Mouse (Mus musculus) gastrocnemius, adult 2 months (tissue): ENCODE data around the gene Ldha. TPM values are rescaled to one million over a fixed set of nuclear protein-coding genes. Genes with fewer than 3 reads are reported as not detected.

Source experiments
- DNase-seq: peaks from one replicate; pipeline ENCODE4 v3.0.0; 2022
- H3K27ac ChIP-seq: fragments of 200-600 bp; 2 replicates; pipeline ENCODE4 v1.8.1; 2022; ENCODE audit warnings: mild to moderate bottlenecking
- H3K4me3 ChIP-seq: fragments of 200-600 bp; 2 replicates; pipeline ENCODE4 v1.8.1; 2022; ENCODE audit warnings: mild to moderate bottlenecking, moderate library complexity
- CTCF ChIP-seq: fragments of 200-600 bp; IDR thresholded peaks from 2 replicates; pipeline ENCODE4 v1.8.1; 2022; ENCODE audit warnings: antibody characterized with exemption, mild to moderate bottlenecking, moderate library complexity
- intact Hi-C: fragments of 180-260 bp; cut with DNase I; formaldehyde crosslinking; loops from one replicate; pipeline ENCODE4 v1.15.1; 2025
- total RNA-seq, 2 experiments: library from RNA; stranded (reverse); gene quantifications; 2 replicates each; pipeline ENCODE4 v1.2.3; 2021

Ldha gene
- total RNA-seq, 2 experiments from 2014 or later = 2,441 to 2,897 TPM

DNA sequence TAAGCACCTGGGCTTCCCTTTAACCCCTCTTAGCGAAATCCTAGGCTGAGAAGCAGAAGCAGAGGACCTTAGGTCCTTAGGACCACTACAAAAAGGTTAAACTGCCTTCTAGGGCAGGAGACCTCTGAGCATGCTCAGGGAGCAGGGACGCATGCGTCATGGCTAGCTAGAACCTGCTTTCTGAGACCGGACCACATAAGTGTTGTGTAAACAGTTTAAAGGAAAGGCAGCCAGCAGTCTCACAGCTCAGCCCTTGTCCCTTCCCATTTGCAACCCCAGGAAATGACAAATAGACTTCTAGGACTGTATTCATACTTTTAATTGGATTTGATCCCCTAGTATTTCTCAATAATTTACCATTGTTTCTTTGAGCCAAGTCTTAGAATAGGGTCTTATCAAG lies 949 bp upstream of the Ldha start:
- no peak for DNase-seq
- no peak for TF ChIP-seq CTCF
- intact Hi-C loops = no loop called here
- Histone ChIP-seq H3K27ac (peak overlapping the region; percentile 90), H3K4me3 (no peak overlapping the region)

DNA sequence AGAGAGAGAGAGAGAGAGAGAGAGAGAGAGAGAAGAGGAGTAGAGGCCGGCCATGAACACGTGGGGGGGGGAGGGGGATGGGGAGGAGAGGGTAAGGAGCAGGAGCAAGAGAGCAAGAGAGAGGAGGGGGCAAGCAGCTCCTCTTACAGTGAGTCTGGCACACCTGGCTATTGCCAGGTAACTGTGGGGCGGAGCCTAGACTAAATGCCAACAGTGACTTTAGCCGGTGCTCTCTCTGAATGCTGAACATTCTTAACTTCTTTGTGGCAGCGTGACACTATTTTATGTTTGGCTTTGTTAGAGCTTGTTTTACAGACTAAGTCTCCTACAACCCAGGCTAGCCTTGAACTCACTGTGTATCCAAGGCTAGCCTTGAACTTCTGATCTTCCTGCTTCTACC lies 1.0 kb downstream of the Ldha start:
- no peak overlapping the region for H3K27ac ChIP-seq
- intact Hi-C loops = no loop called here
- no peak for DNase-seq
- H3K4me3 ChIP-seq = no peak overlapping the region
- TF ChIP-seq CTCF = no peak

DNA sequence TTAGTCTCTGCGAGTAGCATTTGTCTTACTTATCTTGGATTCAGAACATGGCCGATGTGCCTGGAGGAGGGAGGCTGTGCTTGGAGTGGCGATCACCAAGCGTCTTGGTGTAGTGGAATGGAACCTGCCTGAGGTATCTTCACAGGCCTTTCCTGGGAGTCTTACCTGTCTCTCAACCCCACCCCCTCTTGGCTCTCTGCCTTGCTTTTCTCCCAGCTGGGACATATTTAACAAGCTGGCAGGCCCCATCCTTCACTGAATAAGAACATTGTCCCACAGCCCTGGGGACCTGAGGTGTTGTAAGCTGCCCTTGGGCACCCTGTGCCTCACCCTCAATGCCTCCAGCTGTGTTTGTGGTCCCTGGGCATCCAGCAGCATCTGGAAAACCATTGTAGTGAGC lies 2.3 kb downstream of the Ldha start:
- Histone ChIP-seq H3K4me3 (no peak overlapping the region), H3K27ac (peak overlapping the region; percentile 100; the same call in 1 of the 2 replicates)
- no peak for TF ChIP-seq CTCF
- no peak for DNase-seq
- intact Hi-C loops = no loop called here

DNA sequence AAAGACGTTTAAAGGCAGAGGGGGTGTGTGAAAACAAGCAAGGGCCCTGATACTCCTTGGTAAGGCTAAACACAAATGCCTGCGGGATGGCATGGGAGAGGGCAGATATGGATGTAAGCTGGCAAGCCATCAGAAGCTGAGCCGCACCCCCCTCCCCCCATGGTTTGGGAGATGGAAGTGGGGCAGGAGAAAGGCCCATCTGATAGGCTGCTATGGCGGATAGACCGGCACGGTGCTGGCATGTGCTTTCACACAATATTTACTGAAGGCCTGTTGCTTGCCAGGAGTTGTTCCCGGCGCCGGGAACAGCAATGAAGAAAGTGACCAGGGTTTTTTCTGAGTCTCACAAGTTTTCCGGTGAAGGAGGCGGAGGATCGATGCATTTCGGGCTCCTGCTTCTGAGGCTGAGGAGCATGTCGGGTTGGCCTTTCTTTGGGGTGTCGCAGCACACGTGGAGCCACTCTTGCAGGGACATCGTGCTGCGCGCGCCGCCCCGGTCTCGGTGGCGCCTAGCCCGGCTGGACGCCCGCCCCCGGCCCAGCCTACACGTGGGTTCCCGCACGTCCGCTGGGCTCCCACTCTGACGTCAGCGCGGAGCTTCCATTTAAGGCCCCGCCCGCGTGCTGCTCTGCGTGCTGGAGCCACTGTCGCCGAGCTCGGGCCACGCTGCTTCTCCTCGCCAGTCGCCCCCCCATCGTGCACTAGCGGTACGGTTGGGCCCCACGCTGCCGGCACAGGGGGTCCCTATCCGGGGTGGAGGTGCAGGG lies 4.1 kb downstream of the Ldha start:
- intact Hi-C loops = loop anchor here (1.0 kb wide), 1 partner anchor 18 kb away; no protein-coding TSS in a partner anchor
- no peak for TF ChIP-seq CTCF
- H3K27ac ChIP-seq = peak overlapping the region; percentile 100
- DNase-seq = peak; percentile 99
- H3K4me3 ChIP-seq = peak overlapping the region; percentile 98

DNA sequence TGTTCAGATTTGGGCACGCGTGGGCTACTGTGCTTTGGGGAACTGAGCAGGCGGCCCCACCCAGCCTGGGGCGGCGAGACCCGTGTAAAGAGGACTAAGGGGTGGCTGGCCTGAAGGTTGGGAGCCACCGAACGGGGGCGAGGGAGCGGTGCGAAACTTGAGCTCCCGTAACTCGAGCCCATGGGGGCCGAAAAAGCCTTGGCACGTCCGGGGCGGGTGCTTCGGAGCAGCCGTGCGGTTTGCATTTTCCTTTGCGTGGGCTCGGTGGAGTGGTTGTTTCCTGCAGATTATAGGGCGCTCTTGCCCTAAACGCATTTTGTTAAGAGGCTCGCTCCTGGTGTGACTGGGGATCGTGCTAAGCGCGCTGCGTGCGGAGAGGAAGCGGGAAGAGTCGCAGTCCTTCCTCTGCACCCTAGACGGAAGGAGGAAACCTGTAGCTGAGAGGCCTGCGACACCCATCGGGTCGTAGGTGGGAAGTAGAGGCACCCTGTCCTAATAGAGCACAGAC lies 4.8 kb downstream of the Ldha start:
- no peak for TF ChIP-seq CTCF
- Histone ChIP-seq H3K27ac (peak overlapping the region; percentile 100), H3K4me3 (peak overlapping the region; percentile 98)
- peak; percentile 83 for DNase-seq
- intact Hi-C loops = loop anchor here (1.0 to 2.0 kb wide), 2 partner anchors 19 to 49 kb away; partner anchors contain the start of genes Gtf2h1 and Hps5

DNA sequence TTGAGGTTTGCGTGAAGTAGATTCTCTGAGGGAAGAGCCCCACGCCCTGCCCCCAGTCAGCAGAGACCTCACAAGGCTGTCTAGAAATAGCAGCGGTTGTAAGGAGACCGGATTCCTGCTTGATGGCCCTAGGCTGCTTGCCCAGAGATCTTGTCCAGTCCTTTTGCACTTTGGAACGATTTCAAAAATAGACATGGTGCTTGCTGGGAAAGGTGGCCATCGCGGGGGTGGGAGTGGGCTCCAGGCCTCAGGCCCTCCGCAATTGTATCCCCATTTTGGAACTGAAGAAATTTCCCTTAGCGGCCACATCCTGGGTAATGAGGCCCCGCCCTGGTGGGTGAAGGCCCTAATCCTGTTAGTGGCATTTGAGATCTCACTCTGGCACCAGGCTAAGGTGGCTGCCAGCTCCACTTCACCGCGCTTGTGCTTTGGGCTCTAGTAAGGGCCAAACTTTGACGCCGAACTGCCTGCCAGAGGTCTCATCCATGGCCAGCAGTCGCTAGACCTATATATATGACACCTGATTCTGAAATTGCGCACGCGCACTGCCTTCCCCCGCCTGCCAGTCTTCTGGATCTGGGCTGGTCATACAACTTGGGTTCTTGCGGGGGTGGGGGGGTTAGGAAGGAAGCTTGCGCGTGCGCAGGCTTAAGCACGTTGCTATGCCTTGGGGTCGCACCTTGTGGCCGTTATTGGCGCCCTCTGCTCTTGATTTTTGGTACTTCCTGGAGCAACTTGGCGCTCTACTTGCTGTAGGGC lies 5.4 kb downstream of the Ldha start:
- intact Hi-C loops = loop anchor here (2.0 kb wide), 1 partner anchor 50 kb away; the partner anchor contains the start of genes Gtf2h1 and Hps5
- peak overlapping the region; percentile 98 for H3K4me3 ChIP-seq
- no peak for TF ChIP-seq CTCF
- peak overlapping the region; percentile 100 for H3K27ac ChIP-seq
- DNase-seq = peak; percentile 86

DNA sequence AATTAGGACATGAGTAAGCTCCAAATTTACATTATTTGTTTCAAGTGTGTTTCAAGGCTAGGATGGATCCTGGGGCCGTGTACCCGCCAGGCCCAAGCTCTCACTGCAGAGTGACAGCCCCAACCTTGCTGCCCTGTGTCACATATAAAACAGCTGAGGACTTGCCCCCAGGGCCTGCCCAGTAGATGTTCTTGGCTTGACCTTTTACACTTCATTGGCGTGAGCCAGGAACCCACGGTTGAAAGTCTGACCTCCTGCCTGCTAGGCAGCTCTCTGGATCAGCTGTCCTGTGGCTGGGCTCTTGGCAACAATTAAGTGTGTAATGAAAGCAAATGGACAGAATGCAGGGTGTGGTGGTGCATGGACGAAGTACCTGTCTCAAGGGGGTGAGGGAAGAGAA lies 8.0 kb downstream of the Ldha start:
- H3K27ac ChIP-seq = peak overlapping the region; percentile 67
- intact Hi-C loops = no loop called here
- peak overlapping the region; percentile 98 for H3K4me3 ChIP-seq
- no peak for TF ChIP-seq CTCF
- DNase-seq = peak; percentile 57

DNA sequence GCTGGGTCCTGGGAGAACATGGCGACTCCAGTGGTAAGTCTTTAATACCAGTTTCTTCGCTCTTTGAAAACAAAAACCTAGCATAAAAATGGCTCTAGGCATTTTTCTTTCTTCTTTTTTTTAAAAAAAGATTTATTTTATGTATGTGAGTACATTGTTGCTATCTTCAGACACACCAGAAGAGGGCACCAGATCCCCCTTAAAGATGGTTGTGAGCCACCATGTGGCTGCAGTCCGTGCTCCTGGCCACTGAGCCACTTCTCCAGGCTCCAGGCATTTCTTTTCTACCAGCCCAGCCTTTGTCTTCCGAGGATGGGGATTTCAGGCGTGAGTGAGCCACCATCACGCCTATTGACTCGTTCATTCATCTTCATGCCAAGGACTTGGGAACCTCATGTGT lies 9.8 kb downstream of the Ldha start:
- no peak for DNase-seq
- intact Hi-C loops = loop anchor here (5.0 kb wide), 2 partner anchors 34 to 66 kb away; partner anchors contain the start of gene Tsg101
- TF ChIP-seq CTCF = peak; percentile 53
- Histone ChIP-seq H3K4me3 (peak overlapping the region; percentile 98), H3K27ac (peak overlapping the region; percentile 12; the same call in 1 of the 2 replicates)

DNA sequence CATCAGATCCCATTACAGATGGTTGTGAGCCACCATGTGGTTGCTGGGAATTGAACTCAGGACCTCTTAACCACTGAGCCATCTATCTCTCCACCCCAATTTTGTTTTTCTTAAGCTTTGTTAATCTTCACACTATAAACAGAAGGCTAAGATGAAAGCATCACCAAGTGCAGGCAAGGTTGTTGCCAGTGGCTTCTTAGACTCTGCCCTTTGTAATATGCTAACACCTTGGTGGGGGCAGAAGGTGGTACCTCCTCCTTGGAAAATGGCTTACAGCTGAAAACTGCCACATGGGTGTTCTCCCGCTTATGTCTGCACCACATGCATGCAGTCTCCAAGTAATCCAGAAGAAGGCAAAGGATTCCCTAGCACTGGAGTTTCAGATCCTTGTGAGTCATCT lies 11.4 kb downstream of the Ldha start:
- intact Hi-C loops = loop anchor here (5.0 kb wide), 2 partner anchors 35 to 65 kb away; partner anchors contain the start of gene Tsg101
- no peak for TF ChIP-seq CTCF
- DNase-seq = no peak

DNA sequence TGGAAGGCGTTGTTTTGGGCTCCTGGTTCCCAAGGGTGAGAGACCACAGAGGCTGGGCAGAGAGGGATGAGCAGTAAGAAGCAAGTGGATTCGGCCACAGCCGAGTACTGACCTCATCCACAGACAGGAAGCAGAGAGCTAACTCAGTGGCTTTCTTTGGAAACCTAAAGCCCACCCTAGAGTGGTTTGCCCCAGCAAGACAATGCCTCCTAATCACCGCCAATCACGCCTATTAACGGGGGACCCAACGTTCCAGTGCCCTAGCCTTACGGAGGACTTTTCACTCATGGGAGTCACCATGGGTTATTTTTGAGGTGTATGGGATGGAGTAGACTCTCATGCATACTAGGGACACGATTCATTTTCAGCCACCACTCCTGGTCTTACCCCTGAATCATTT lies 12.1 kb downstream of the Ldha start:
- intact Hi-C loops = loop anchor here (5.0 kb wide), 2 partner anchors 36 to 64 kb away; partner anchors contain the start of gene Tsg101
- no peak for DNase-seq
- no peak overlapping the region for H3K4me3 ChIP-seq

More for the DNA sequence above, 11.4 kb downstream of the Ldha start:
- Histone ChIP-seq H3K4me3 (no peak overlapping the region), H3K27ac (no peak overlapping the region)

DNA sequence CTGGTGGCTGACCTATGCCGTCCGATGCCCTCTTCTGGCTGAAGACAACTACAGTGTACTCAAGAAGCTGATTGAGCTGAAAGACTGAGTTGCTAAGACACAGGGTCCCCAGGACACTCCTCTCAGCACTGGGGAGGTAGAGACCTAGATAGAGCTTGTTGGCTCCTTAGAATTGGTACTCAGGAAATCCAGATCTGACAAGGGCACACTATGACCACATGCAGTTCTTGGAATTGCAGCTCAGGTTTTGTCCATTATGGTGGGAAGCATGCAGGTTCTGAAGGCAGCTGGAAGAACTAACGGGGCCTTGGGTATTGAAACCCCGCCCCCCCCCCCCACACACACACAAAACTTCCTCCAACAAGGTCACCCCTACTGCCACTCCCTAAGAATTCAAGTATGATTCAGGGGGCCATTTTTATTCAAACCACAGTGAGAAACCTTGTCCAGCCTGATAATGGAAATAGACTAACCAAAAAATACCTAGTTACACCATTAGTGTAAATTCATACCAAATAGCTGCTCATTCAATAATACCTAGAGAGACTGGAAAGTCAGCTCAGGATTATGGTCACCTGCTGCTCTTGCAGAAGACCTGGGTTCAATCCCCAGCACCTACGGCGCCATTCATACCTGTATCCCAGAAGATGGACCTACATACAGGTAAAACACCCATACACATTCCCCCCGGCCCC lies 14.7 kb downstream of the Ldha start:
- intact Hi-C loops = loop anchor here (5.0 kb wide), 1 partner anchor 41 kb away; no protein-coding TSS in a partner anchor
- no peak for DNase-seq
- peak; percentile 15; the same call in 1 of the 2 replicates for TF ChIP-seq CTCF
- H3K27ac ChIP-seq = no peak overlapping the region
- no peak overlapping the region for H3K4me3 ChIP-seq

More for the DNA sequence above, 12.1 kb downstream of the Ldha start:
- H3K27ac ChIP-seq = no peak overlapping the region
- TF ChIP-seq CTCF = no peak

DNA sequence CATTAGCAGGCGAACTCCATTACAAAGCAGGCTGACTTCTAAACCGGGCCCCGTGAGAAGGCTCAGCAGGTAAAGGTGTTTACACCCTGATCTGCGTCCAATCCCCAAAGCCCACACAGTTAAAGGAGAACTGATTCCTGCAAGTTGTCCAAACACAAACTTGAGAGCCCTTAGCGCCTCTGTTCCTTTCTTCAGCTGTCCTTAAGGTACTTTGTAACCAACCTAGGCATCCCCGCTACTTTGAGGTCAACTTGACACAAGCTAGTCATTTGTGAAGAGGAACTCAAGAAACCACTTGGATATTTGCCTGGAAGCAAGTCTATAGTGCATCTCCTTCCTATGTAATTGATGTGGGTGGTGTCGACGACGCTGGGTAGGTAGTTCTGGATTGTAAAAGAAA lies 16.2 kb downstream of the Ldha start:
- H3K4me3 ChIP-seq = no peak overlapping the region
- no peak overlapping the region for H3K27ac ChIP-seq
- DNase-seq = no peak
- TF ChIP-seq CTCF = no peak
- intact Hi-C loops = loop anchor here (5.0 kb wide), 1 partner anchor 40 kb away; no protein-coding TSS in a partner anchor
